Mouse (Mus musculus): Measurements from ENCODE around the gene Tppp3.

DNA sequence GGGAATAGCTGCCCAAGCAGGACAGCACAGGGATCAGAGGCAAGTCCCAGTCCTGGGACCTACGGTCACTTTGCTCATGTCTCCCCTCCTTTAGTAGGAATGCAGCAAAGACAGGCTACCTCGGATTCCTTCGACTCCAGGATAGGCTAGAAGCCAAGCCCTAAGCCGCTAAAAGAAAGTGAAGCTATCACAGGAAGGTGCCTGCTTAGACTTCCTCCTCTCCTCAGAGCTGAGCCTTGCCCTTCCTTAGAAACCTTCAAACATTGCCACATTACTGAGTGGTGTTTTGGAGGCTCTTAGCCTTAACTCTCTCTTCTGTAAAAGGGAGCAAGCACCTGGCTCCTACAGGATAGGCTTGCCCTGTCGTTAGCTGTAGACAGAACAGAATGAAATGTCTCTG, 3.4 kb upstream of the Tppp3 start:
- TF ChIP-seq CTCF (IDR thresholded peaks at IDR 0.05; ENCODE audit: low read depth), result no peak
- TF ChIP-seq EP300 (IDR thresholded peaks at IDR 0.05; ENCODE audit: low read depth), result no peak
